Mouse (Mus musculus): ENCODE measurements around the gene Olfr943. TPM values are rescaled to one million over a fixed set of nuclear protein-coding genes. Genes with fewer than 3 reads are reported as not detected.

Gene Olfr943
- not detected for total RNA-seq (2021)

GRCm38 (mm10) chr9:39166004-39166403, at the start of gene Olfr943:
TSS of gene Olfr943 (plus strand) at chr9:39166304.
- intact Hi-C loops (cut with DNase I), result no loop called here
- DNase-seq (ENCODE audit: extremely low spot score in 1 of 2, low spot score in 2 of 2), result no peak

GRCm38 (mm10) chr9:39127326-39127725, 38.8 kb upstream of the Olfr943 start:
- intact Hi-C loops (cut with DNase I), result no loop called here

GRCm38 (mm10) chr9:39127831-39128230, 38.3 kb upstream of the Olfr943 start, which contains the start of gene Olfr27:
TSS of gene Olfr27 (plus strand) at chr9:39128131.
- intact Hi-C loops (cut with DNase I), result no loop called here
- DNase-seq (ENCODE audit: extremely low spot score in 1 of 2, low spot score in 2 of 2), result no peak

More at GRCm38 (mm10) chr9:39127326-39127725, 38.8 kb upstream of the Olfr943 start:
- DNase-seq (ENCODE audit: extremely low spot score in 1 of 2, low spot score in 2 of 2), result no peak

- intact Hi-C loops (cut with DNase I), result no loop called here
- no peak for DNase-seq (ENCODE audit: extremely low spot score in 1 of 2, low spot score in 2 of 2)
Measured at GRCm38 (mm10) chr9:39152401-39152800, 13.7 kb upstream of the Olfr943 start.

GRCm38 (mm10) chr9:39201620-39202019, 35.5 kb downstream of the Olfr943 start, which contains the start of gene Olfr944:
TSS of gene Olfr944 (plus strand) at chr9:39201920.
- no peak for DNase-seq (ENCODE audit: extremely low spot score in 1 of 2, low spot score in 2 of 2)
- intact Hi-C loops (cut with DNase I), result no loop called here

Other genes starting within 250 kb of the Olfr943 start
- not detected for gene Olfr930, start 236.5 kb upstream of the Olfr943 start, total RNA-seq (2021)
- not detected for gene Olfr933, start 194.0 kb upstream of the Olfr943 start, total RNA-seq (2021)
- not detected for gene Olfr934, start 178.0 kb upstream of the Olfr943 start, total RNA-seq (2021)
- gene Olfr935, start 166.6 kb upstream of the Olfr943 start, total RNA-seq (2021), result not detected
- not detected for gene Olfr146, start 142.9 kb upstream of the Olfr943 start, total RNA-seq (2021)
- gene Olfr937, start 101.4 kb upstream of the Olfr943 start, total RNA-seq (2021), result not detected
- not detected for gene Olfr938, start 87.4 kb upstream of the Olfr943 start, total RNA-seq (2021)
- not detected for gene Olfr27, start 38.2 kb upstream of the Olfr943 start, total RNA-seq (2021)
- not detected for gene Olfr944, start 35.6 kb downstream of the Olfr943 start, total RNA-seq (2021)
- not detected for gene Olfr1537, start 83.7 kb downstream of the Olfr943 start, total RNA-seq (2021)
- gene Olfr945, start 110.5 kb downstream of the Olfr943 start, total RNA-seq (2021), result not detected
- gene Olfr948, start 159.7 kb downstream of the Olfr943 start, total RNA-seq (2021), result not detected
- not detected for gene Olfr951, start 221.1 kb downstream of the Olfr943 start, total RNA-seq (2021)

Measured in left cerebral cortex, postnatal 10 days (tissue).